Mouse (Mus musculus) spleen, postnatal 36 days (tissue): ENCODE measurements around the gene Rin3.

ENCODE experiments used
- DNase-seq, 2 experiments: peaks; one replicate each; pipeline ENCODE4 v3.0.0; 2022; ENCODE audit warnings: low spot score in 2 of 2, mixed read lengths in 1 of 2

Gene Rin3

DNA sequence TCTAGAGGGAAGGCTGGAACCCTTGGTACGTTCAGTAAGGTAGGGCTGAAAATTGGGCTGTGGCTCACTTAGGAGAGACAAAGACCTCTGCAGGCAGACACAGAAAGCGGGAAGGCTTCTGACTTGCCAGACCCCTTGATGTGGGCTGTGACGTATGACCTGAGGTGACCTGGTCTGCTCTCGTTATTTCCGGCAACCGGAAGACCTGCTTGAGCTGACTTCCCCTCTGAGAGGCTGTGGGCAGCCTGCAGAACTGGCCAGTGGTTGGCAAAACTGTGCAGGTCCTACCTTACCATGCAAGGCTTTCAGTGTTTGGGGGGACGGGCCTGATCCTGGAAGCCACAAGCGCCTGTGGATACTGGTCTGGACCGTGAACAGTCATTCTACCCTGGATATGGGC lies 19.5 kb downstream of the Rin3 start:
- DNase-seq: peak; percentile 72 to 74

DNA sequence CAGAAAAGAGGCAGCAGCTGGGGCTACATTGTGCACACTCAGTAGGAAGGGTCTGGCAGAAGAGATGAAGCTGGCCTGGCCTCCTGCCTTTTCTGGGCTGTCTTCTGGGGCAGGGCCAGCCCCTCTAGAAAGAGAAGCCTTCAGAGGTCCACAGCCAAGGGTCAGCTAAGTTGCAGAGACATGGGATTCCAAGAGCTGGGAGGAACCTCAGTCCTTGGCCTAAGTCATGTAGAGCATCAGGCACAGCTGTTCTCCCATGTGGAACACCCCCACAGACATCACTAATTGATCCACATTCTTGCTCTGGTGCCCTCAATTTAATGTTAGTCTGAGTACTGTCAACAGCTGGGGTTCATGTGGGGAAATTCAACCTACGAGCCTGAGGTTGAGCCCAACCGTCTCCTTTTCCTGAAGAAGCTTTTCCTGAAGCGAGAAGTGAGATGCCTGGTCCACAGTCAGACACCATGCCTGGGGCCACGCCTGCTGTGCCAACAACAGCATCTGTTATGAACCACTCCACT lies 20.0 kb downstream of the Rin3 start:
- DNase-seq: no peak

DNA sequence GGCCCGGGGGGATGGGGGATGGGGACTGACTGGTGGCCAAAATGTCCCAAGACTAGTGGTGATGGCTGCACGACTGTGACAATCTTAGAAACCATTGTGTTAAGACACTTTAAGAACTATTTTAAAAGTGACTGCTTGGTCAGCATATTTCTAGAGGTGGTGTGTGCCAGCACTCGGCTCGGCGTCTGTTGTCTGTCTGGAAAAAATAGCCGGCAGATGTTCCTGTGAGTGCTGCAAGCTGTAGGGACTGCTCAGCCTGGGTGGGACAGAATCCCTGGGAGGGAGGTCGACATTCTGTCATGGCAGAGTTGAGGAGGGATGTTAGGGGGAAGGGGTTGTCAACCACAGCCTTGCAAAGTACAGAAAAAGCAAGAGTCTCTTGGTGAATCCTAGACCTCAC lies 21.0 kb downstream of the Rin3 start:
- DNase-seq: no peak

DNA sequence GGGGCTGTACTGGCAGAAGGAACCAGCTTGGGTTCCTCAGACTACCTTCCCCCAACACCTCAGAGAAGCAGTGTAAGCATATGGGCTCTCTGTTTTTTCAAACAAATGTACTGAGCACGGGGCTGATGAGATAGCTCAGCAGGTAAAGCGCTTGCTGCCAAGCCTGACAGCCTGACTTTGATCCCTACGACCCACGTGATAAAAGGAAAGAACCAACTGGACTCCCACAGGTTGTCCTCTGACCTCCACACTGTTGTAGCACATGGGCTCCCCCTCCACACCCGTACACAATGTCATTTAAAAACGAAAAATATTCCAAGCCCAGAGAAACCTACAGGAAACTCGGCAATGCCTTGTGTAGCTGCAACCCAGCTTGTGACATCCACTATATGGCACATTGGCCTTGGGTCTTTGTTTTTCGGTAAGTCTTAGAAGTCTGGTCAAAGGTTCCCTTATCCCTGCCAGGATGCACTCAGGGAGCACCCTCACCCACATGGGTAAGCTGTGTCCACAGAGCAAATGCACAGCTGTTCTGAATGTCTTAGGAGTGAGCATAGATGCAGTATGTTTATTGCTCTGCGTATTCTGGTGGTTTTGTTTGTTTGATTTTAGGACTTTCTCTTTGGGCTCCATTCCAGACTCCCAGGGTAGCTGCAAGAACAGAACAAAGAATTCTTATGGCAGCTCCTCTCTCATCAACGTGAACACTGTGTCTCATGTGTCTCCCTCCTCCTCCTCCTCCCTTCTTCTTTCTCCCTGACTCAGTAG lies 22.4 kb downstream of the Rin3 start:
- no peak for DNase-seq

DNA sequence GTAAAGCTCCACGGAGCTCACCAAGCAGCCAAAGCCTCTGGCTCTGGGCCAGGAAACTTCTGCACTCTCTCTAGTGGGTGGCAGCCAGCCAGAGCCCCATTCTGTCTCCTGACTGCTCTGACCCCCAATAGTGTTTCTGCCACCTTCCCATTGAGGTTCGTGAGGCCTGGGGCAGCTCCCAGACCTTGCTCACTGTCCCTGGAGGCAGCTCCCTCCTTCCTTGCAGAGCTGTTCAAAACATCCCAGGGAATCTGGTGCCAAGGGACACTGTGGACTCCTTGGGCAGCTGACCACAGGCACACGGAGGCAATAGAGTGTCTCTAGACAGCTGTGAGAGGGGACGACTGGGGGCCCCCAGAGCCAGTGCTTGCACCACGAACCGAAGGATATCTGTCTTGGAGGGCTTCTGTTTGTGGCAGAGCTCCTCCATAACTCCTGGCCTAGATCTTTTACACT lies 25.2 kb downstream of the Rin3 start:
- no peak for DNase-seq

DNA sequence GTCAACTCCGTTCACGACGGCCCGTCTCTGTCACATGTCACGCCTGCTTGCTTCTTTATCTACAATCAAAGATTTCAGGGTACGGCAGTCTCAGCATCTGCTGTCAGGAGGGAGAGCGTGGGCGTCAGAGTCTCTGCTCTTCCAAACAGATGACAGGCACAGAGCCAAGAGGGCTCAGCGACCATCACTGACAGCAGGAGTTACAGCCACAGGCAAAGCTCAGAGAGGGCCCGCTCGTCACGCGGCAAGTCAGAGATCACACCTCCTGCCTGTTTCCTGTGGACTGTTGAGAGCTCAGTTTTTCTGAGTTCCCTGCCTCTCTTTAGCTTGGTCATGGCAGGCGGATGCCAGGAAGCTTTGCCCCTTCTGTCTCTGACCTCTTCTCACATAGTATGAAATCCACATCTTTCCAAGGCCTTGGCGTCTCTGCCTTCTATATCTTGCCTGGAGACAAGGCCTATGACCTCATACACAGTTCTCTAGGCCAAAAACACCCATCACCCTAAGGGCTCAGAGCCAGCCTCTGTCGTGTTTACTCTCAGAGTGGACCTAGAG lies 25.7 kb downstream of the Rin3 start:
- DNase-seq: peak in 1 of 2 experiments; percentile 28

DNA sequence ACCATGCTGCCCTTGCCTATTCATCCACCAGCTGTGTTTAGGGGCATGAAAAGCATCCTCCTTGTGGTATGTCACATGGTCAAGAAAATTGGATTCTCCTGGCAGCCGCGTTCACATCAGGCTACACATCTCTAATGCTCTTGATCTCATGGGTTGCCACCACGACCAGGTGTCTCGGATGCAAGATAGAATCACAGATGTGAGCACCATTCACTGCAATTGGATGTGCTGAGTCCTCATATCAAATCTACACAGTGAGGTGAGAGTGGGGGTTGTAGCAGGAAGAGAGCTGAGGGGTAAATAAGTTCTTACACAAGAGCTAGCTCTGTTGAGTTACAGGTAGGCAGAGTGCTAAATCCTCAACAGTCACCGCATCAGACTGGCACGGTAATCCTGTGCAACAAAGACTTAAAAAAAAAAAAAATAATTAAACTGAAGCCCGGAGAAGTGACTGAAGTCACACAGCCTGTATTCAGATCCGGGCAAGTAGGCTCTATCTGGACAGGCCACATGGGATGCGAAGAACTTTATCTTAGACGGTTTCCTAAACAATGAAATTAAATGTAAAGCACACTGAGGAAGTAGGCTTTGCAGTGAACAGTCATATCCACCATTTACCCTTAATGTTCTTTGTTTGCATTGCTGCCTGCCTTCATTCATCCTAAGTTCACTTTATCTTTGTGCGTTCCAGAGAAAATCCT lies 26.4 kb downstream of the Rin3 start:
- no peak for DNase-seq

DNA sequence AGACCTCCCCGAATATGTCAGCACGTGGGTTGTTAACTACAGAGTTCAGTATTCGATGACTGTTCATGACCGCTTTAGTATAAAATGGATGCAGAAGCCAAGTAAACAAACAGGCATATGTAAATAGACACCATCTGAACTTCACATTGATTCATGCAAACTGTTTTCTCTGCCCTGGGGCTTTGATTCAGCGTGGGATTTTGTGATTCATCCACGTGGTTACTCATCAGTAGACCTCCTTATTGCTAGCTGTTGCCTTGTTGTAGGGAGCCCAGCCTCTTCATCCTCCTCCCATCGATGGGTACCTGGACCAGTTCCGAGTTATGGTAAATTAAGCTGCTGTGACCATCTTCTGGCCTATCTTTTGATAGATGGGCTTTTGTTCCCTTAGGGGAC lies 26.9 kb downstream of the Rin3 start:
- DNase-seq: no peak

DNA sequence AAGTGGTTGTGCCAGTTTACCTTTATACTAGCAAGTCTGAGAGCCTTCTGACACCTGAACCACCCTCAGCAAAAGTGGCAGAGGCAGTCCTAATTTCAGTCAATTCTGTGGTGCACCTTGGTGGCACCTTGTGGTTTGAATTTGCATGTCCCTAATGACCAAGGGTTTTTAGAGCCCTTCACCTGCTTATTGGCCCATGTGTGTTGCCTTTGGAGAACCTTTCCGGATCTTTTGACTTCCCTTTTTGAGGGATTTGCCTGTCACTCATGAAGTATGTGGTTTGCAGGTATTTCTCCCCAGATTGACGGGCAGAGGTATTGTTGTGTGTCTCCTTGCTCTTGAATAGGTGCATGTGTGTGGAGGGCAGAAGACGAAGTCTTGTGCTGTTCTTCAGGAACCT lies 27.4 kb downstream of the Rin3 start:
- peak; percentile 42 to 44 for DNase-seq

DNA sequence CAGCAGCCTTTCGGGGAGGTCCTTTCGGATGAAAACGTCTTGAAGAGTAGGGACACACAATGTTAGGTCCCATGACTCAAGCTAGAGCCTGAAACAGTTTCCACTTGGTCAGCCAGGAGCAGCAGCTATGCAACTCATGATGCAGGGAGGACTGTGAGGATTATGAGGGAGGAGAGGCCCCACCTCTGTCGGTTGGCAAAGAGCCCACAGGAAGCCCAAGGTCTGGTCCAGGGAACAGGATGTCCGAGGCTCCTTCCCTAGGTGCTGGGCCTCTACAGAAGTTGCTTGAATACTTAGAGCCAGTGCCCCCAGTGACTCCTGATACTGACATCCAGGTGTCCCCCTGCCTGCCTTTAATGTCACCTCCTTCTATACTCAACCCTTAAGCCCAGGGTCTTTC lies 28.6 kb downstream of the Rin3 start:
- DNase-seq: no peak

DNA sequence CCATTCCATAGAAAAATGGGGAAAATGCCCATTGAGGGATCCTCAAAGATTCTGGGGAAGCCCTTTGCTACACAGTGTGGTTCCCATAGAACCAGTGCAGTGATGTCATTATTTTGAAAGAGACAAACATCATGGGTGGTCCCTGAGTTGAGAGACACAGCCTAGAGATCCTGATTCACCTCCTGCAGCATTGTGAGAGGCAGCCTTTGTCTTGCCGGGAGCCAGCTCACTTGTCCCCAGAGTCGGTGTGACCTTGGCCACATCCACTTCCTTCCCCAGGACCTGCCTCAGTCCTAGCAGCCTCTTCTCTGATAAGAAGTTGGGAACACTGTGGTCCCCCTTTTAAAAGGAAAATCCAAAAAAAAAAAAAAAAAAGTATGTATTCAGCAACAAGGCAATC lies 36.3 kb downstream of the Rin3 start:
- DNase-seq: no peak

DNA sequence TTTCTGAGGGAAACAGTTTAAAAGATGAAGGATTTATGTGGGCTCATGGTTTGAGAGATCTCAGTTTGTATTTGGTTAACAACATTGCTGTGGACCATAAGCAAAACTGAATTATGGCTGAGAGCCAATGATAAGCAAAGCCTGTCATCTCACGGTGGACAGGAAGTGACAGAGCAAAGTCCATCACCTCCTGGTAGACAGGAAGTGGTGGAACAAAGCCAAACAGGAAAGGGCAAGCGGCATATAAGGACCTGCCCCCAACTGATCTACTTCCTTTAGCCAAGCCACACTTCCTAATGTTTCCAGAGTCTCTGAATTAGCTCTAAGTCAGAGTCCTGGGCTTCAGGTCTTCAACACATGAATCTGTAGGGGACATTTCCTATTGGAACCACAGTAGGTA lies 37.1 kb downstream of the Rin3 start:
- no peak for DNase-seq

DNA sequence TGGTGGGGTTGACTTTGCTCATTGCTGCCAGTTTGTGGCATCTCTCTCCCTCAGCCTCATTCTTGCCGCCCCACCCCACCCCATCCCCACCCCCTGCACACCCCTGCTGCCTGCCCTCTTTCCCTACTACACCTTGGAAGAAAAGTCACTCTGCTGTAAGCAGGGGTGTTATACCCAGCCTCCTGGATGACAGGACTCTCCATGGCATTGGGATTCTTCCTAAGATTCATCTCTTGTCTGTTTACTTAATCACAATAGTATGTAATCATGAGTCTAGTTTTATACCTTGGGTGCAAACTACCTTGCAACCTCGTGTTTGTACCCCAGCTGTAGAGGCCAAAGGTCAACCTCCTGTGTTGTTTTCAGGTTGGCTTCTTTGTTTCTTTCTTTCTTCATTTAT lies 37.5 kb downstream of the Rin3 start:
- no peak for DNase-seq

DNA sequence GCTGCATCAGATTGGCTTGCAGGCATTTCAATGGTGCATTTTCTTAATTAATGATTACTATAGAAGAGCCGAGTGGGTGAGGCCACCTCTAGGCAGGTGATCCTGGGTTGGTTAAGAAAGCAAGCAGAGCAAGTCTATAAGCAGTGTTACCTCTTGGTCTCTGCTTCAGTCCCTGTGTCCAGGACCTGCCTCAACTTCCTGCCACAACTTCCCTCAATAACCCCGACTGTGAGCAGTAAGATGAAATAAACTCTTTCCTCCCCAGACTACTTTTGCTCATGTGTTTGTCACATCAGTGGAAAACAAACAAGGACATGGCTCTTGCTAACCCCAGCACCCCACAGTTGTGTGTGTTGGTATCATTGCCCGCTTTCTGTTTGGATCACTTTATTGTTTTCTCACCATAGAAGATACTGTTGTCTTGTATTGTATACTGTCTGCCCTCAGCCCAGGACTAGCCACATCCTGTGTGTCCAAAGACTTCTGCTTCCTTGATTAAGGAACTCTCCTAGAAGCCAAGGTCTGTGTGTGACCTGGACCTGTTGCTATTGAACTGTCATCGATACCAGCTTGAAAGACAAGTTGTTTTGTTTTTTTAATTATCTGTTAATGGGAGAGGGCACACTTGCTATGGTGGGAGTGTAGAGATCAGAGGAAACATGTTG lies 38.3 kb downstream of the Rin3 start:
- DNase-seq: no peak

DNA sequence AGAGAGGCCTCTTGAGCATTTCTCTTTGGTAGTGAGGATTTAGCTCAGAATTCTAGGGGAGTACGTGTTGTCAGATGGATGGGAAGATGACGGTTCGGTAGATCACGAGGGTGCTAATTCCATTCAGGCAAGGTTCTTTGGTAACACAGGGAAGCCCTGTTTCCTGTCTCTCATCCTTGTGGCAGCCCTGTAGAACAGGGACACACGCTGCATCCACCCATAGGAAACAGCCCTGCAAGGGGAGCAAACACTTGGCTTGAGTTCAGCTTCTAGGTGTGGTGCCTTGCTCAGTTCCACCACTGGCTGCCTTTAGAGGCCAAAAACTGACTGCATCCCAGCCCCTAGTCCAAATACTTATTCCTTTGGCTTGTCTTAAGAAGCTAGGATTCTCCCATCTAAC lies 39.0 kb downstream of the Rin3 start:
- DNase-seq: no peak

DNA sequence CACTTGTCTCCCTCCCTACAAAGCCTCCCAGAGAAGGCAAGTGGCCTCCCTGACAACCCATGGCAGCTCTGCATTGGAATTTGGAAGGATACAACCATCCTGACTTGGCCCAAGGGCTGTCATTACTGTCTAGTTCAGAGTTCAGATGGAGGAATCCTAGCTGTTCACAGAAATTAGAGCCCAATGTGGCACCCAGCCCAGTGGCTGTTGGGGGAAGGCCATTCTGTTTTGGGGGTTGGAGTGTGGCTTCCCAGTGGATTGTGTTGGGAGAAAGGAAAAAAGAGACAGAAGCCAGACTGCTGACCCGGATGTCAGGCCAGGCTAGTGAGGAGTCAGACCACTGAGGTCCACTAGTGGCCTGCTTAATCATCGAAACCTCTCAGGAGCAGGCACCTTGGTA lies 40.5 kb downstream of the Rin3 start:
- no peak for DNase-seq

DNA sequence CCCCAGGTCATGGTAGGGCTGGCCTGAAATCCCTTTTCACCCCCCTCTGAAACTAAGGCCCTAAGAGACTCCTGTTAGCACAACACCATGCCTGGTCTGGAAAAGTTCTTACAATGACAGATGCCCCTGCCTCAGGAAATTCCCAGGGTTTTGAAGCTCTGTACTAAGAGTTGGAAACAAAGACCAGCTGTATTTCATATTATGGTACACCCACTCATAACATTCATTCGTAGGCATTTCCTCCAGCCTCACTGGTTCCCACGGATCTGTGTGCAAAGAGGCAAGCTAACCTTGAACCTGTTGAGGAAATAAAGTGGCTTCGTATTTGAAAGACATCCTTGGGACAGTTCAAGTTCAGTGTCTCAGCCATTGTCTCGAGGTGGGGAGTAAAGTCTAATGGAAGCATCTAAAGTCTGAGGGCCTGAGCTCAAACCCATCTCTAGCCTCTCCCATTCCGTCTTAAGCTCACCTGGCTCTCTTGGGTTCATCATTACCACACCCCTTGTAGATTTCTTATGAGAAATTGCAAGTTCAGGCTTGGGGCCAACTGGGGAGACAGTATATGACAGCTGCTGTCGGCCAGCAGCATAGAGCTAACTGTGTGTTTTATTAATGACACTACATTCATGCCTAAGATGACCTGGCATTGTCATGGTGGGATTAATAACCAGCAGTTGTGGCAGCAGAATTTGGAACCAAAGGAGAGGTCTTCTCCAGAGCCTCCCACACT lies 41.5 kb downstream of the Rin3 start:
- no peak for DNase-seq

DNA sequence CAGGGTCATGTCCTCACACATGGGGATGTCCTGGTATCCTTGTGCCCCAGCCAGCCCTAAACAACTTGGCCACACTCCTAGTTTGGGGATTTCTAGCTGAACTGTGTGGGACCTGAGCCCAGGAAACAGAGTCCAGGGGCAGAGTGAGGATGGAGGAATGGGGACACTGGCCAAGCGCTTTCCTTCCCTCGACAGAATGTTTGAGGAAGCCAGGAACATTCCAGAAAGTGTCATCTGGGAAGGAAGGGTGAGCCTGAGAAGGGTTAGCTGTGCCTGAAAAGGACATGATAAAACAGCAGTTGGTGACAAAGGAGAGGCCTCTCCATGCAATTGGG lies 42.0 kb downstream of the Rin3 start:
- DNase-seq: no peak

DNA sequence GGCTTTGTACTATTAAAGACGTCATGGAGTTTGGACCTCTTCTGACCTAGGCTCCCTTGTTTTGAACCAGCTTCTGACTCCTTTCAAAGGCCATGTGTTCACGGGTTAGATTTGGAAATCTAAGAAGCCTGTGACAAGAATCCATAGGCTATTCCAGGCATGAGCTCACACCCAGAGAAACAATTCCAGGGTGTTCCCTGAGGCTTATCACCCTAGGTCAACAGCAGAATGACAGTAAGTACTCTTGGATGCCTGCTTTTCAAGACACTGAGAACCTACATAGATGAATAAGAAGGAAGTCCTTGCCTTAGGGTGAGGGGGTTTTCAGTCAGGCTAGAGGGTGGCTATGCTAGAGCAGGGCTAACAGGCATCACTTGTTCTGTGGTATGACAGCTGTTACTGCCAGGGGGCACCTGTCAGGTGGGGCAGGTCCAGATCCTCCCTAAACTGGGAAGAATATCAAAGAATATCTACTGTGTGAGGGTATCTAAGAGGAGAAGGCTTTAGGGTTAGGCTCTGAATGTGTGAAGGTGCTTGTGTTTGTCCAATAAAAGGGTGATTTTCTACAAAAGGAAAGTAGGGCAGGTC lies 44.0 kb downstream of the Rin3 start:
- no peak for DNase-seq

DNA sequence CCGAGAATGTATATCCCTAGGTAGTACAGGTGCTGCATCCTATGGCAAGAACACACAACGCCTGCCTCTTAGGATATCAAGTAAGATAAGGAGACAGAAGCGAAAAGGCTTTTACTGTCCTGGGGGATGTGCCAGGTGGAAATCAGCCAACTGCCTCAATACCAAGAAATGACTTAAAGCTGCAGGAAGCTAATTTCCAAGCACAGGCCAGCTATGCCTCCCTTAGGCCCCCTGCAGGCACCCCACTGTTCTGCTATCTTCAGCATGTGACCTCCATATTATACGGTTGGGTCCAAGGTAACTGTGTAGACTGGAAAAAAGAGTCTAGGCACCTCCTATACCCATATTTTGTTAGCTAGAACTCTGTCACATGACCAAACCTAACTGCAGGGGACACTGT lies 44.7 kb downstream of the Rin3 start:
- no peak for DNase-seq

DNA sequence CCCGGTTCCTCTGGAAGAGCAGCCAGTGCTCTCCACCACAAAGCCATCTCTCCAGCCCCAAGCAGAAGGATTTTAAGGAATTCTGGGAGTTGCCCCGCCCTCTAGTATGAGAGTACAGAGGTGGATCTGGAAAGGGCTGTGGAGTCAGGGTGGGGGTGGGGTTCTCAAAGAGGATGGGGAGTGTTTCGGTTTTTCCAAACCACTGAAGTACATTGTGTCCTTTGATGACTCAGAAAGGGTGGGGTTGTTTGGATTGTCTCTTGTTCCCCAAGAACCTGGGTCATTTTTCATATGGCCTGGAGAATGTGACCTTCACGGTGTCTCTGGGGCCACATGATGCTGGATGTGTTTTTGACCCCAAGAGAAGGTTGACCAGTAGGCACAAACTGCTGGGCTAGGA lies 45.2 kb downstream of the Rin3 start:
- DNase-seq: no peak
